Mouse (Mus musculus): ENCODE measurements around the gene Zscan20.

Gene Zscan20

GRCm38 (mm10) chr4:128609925-128610402 is at the start of gene Zscan20:
TSS of gene Zscan20 (minus strand) at chr4:128610098.
- DNase-seq, result peak; percentile 99

GRCm38 (mm10) chr4:128655446-128655845 is 45.5 kb upstream of the Zscan20 start:
- DNase-seq, result no peak

GRCm38 (mm10) chr4:128654505-128655381 is 44.8 kb upstream of the Zscan20 start, which contains the start of gene Phc2:
TSS of gene Phc2 (plus strand) at chr4:128654702.
- peak; percentile 98 for DNase-seq

- DNase-seq, result no peak
These were observed 42.8 kb upstream of the Zscan20 start for GRCm38 (mm10) chr4:128652584-128653298.

- no peak for DNase-seq
These were observed 41.6 kb upstream of the Zscan20 start for GRCm38 (mm10) chr4:128651530-128651929.

GRCm38 (mm10) chr4:128648567-128649255 is 38.8 kb upstream of the Zscan20 start:
- peak; percentile 92 for DNase-seq

- no peak for DNase-seq
These were observed 36.9 kb upstream of the Zscan20 start for GRCm38 (mm10) chr4:128646762-128647161.

GRCm38 (mm10) chr4:128645896-128646295 is 36.0 kb upstream of the Zscan20 start:
- DNase-seq, result no peak

- no peak for DNase-seq
These were observed 32.1 kb upstream of the Zscan20 start for GRCm38 (mm10) chr4:128641766-128642717.

- no peak for DNase-seq
These were observed 28.5 kb upstream of the Zscan20 start for GRCm38 (mm10) chr4:128638265-128638923.

- DNase-seq, result no peak
These were observed 27.4 kb upstream of the Zscan20 start for GRCm38 (mm10) chr4:128637250-128637649.

GRCm38 (mm10) chr4:128635894-128636585 is 26.1 kb upstream of the Zscan20 start:
- DNase-seq, result peak; percentile 84

- DNase-seq, result peak; percentile 95
These were observed 25.6 kb upstream of the Zscan20 start for GRCm38 (mm10) chr4:128635451-128635850.

GRCm38 (mm10) chr4:128621109-128621508 is 11.2 kb upstream of the Zscan20 start:
- DNase-seq, result no peak

- no peak for DNase-seq
These were observed 10.7 kb upstream of the Zscan20 start for GRCm38 (mm10) chr4:128620572-128620971.

- DNase-seq, result no peak
These were observed 9.1 kb upstream of the Zscan20 start for GRCm38 (mm10) chr4:128618963-128619362.

- DNase-seq, result peak; percentile 83
These were observed 8.5 kb upstream of the Zscan20 start, which contains the start of gene Tlr12 for GRCm38 (mm10) chr4:128618246-128618911. TSS of gene Tlr12 (minus strand) at chr4:128618619.

- DNase-seq, result peak; percentile 61
These were observed 7.6 kb upstream of the Zscan20 start for GRCm38 (mm10) chr4:128617363-128618120.

GRCm38 (mm10) chr4:128615761-128616160 is 5.9 kb upstream of the Zscan20 start:
- DNase-seq, result no peak
